Mouse (Mus musculus) forebrain, embryonic 16.5 days (tissue): Measurements from ENCODE around the gene Usp15. TPM values are rescaled to one million over a fixed set of nuclear protein-coding genes. Genes with fewer than 3 reads are reported as not detected.

ENCODE experiments used
- ATAC-seq: fragments of 200-750 bp; cut with Nextera tagmentation; 2 replicates; pipeline ENCODE4 v1.8.0; 2017; ENCODE audit warnings: mild to moderate bottlenecking, moderate library complexity
- H3K27ac ChIP-seq: fragments of 300-500 bp; sonication (generic); 2 replicates; pipeline ENCODE4 v1.5.1; 2014; ENCODE audit warnings: low read length, control low read depth
- H3K27me3 ChIP-seq: fragments of 300-500 bp; sonication (generic); replicated peaks from 2 replicates; pipeline ENCODE4 v1.6.1; 2014; ENCODE audit warnings: low read length; ENCODE audit not compliant: control insufficient read depth, insufficient read depth
- H3K36me3 ChIP-seq: fragments of 300-500 bp; sonication (generic); 2 replicates; pipeline ENCODE4 v1.6.1; 2014; ENCODE audit not compliant: control insufficient read depth, insufficient read depth
- H3K4me1 ChIP-seq: fragments of 300-500 bp; sonication (generic); replicated peaks from 2 replicates; pipeline ENCODE4 v1.6.1; 2014; ENCODE audit warnings: low read length; ENCODE audit not compliant: control insufficient read depth, insufficient read depth
- H3K4me2 ChIP-seq: fragments of 300-500 bp; sonication (generic); 2 replicates; pipeline ENCODE4 v1.6.1; 2014; ENCODE audit warnings: mild to moderate bottlenecking, low read length, control low read depth
- H3K4me3 ChIP-seq: fragments of 300-500 bp; sonication (generic); replicated peaks from 2 replicates; pipeline ENCODE4 v1.5.1; 2014; ENCODE audit warnings: mild to moderate bottlenecking, low read length, control low read depth
- H3K9ac ChIP-seq: fragments of 300-500 bp; sonication (generic); replicated peaks from 2 replicates; pipeline ENCODE4 v1.6.1; 2014; ENCODE audit warnings: low read depth, low read length, control low read depth
- H3K9me3 ChIP-seq: fragments of 300-500 bp; sonication (generic); 2 replicates; pipeline ENCODE4 v1.6.1; 2016; ENCODE audit warnings: low read length; ENCODE audit not compliant: control insufficient read depth
- WGBS: fragments of 180-500 bp; shearing (Covaris S2); extraction: QIAGEN DNeasy Blood & Tissue Kit; methylation state at CpG from one replicate; pipeline ENCODE4 v1.1.7; 2014; 5-methylcytosine and 5-hydroxymethylcytosine counted together
- polyA plus RNA-seq: library from polyadenylated mRNA; unstranded; fragments of >200 nt; fragmentation: Nextera tagmentation; extraction: Ambion mirVana; gene quantifications from 2 replicates; pipeline ENCODE4 v1.2.1, GENCODE M21; 2015

The Usp15 gene
- polyA plus RNA-seq, 1 experiment from 2014 or later: 78.2 TPM

GRCm38 (mm10) chr10:123120666-123121392 lies 76.0 kb downstream of the Usp15 start:
- H3K27me3 ChIP-seq: no peaks in the 10 kb centered on the region
- no peaks in the 10 kb centered on the region for H3K9me3 ChIP-seq
- peaks cover 30% of the 10 kb centered on the region for H3K36me3 ChIP-seq
- H3K27ac ChIP-seq: no peak overlapping the region
- H3K4me3 ChIP-seq: no peak overlapping the region
- 93% methylated on average over 14 of the region's 14 CpGs for WGBS
- no peak overlapping the region for H3K9ac ChIP-seq
- no peak for ATAC-seq
- no peaks in the 10 kb centered on the region for H3K4me1 ChIP-seq
- no peak overlapping the region for H3K4me2 ChIP-seq

DNA sequence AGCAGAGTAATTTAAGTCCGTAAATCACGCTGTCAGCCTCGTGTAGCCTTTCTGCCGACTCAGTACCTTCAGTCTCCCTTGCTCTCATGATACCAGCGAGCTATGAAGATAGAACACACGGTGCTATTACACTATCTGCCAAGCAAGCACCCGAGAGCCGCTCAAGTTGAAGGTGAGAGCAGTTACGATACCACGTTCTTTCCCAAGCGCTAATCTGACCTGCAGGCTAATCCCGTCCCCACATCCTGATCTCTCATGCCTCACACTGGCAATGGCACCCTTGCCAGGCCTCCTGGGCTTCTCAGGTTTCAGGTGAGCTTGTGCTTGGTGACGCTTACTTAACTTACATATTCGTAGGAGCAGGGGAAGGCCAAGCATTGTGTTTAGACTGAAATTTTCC lies 79.9 kb downstream of the Usp15 start:
- no peaks in the 10 kb centered on the region for H3K4me1 ChIP-seq
- peaks cover 32% of the 10 kb centered on the region for H3K36me3 ChIP-seq
- no peak overlapping the region for H3K27ac ChIP-seq
- no peaks in the 10 kb centered on the region for H3K9me3 ChIP-seq
- no peak overlapping the region for H3K4me2 ChIP-seq
- no peak for ATAC-seq
- no peaks in the 10 kb centered on the region for H3K27me3 ChIP-seq
- WGBS: 89% methylated on average over 14 of the region's 14 CpGs
- no peak overlapping the region for H3K9ac ChIP-seq
- H3K4me3 ChIP-seq: no peak overlapping the region

DNA sequence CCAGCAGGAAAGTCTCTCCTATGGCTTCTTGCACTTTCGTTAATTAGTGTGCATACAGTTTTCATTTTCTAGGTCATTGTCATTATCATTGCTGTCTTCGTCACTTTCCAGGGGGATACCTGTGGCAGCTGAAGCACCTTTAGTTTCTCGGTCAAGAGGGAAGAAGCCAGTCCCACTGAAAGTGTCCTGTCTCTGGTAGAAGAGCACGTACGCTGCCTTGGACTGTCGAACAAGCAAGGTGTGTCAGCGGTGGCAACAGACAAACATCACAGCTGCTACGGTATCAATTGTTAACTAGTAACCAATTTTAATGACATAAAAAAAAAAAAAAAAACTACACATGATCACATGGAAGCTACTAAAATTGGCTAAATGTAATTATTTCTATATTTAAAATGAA lies 83.3 kb downstream of the Usp15 start:
- peaks cover 17% of the 10 kb centered on the region for H3K36me3 ChIP-seq
- 97% methylated on average over 8 of the region's 8 CpGs for WGBS

DNA sequence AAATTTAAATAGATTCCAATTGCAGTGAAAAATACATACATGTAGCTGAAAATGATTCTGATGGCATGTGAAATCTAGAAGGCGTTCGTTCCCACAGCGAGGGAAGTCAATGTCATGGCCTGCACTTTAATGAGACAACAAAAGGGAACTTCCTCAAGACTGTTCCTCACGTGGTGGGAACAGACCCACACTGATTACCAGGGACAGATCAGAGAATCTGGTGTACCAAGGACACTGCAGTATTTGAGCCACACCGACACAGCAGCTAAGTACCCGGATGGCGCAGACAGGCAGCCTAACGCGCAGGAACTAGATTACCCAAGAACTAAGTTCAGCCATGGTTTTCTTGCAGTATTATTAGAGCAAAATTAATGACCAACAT lies 84.0 kb downstream of the Usp15 start:
- Histone ChIP-seq H3K27ac (no peak overlapping the region), H3K36me3 (peaks cover 15% of the 10 kb centered on the region), H3K4me3 (no peak overlapping the region), H3K27me3 (no peaks in the 10 kb centered on the region), H3K9me3 (no peaks in the 10 kb centered on the region), H3K4me1 (no peaks in the 10 kb centered on the region), H3K9ac (no peak overlapping the region), H3K4me2 (no peak overlapping the region)
- no peak for ATAC-seq
- WGBS: 91% methylated on average over 9 of the region's 9 CpGs

More for the DNA sequence above, 83.3 kb downstream of the Usp15 start:
- no peak overlapping the region for H3K4me3 ChIP-seq
- no peak overlapping the region for H3K27ac ChIP-seq
- no peak for ATAC-seq
- H3K9me3 ChIP-seq: no peaks in the 10 kb centered on the region
- no peak overlapping the region for H3K4me2 ChIP-seq
- H3K4me1 ChIP-seq: no peaks in the 10 kb centered on the region
- H3K27me3 ChIP-seq: no peaks in the 10 kb centered on the region
- no peak overlapping the region for H3K9ac ChIP-seq

DNA sequence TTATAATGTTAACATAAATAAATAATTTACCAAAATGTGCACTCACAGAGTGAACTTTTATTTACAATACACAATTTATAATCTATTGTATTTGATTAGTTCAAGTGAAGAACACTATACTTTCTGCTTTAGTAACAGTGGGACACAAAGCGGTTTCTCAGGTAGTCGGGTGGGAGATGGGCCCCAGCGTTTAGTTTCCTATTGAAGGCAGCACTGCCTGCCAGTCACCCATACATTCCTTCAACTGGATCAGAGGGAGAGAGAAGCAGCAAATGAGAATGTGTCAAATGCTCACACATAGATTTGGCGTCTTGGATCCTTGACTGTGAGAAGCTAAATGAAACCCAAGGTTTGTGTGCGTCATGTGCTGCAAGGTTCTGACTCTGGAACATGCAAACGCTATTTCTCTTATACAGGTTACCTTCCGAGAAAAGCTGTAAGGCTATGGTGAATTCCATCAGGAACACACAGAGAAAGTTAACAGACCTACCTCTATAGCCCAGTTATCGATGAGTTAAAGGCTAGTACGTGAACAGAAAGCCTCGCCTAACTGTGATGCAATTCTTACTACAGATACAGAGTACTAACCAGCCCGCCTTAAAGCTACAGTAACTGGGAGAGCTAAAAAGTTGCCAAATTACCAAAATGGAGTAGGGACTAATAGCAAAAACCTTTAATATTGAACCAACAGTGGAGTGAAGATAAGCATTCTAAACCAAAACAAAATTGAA lies 84.6 kb downstream of the Usp15 start:
- no peak for ATAC-seq
- H3K27ac ChIP-seq: no peak overlapping the region
- H3K9ac ChIP-seq: no peak overlapping the region
- no peaks in the 10 kb centered on the region for H3K4me1 ChIP-seq
- H3K4me2 ChIP-seq: no peak overlapping the region
- H3K4me3 ChIP-seq: no peak overlapping the region
- WGBS: 88% methylated on average over 11 of the region's 11 CpGs
- no peaks in the 10 kb centered on the region for H3K27me3 ChIP-seq
- H3K36me3 ChIP-seq: peaks cover 15% of the 10 kb centered on the region
- no peaks in the 10 kb centered on the region for H3K9me3 ChIP-seq

DNA sequence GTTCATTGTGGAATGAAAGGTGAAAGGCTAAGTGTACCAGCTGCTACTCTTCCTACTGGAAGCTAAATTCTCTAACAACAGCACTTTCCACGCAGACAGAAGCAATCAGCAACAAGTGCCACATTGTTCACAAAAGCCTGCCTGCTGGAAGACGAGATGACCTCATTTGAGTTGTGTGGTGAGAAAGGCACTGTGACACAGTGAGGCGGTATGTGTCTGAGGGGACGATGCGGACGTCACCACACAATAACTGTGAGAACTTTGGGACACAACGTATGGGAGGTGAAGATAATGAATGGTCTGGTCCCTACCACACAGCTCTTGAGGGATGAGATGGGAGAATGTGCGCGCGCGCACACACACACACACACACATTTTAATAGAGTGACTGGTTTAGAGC lies 86.2 kb downstream of the Usp15 start:
- Histone ChIP-seq H3K9ac (no peak overlapping the region), H3K4me1 (no peaks in the 10 kb centered on the region), H3K27me3 (no peaks in the 10 kb centered on the region), H3K36me3 (peaks cover 13% of the 10 kb centered on the region), H3K4me2 (no peak overlapping the region), H3K9me3 (no peaks in the 10 kb centered on the region), H3K4me3 (no peak overlapping the region), H3K27ac (no peak overlapping the region)
- ATAC-seq: no peak
- 55% methylated on average over 11 of the region's 11 CpGs for WGBS

DNA sequence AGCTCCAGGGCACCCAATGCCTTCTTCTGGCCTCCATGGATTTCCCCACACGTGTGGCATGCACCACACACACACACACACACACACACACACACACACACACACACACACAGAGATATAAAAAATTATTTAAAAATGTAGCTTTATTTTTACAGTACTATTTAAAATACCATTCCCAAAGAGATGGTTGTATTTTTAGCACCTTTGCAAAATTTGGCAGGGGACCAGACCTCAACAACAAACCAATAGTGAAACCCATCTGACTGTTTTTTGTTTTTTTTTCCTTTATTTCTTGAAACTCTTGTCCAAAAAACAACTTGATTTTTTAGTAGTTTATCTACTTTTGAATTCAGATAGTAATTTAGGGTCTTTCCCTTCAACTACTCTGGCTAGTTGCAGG lies 88.3 kb downstream of the Usp15 start:
- no peaks in the 10 kb centered on the region for H3K36me3 ChIP-seq
- no peak overlapping the region for H3K9ac ChIP-seq
- H3K27me3 ChIP-seq: no peaks in the 10 kb centered on the region
- no peak overlapping the region for H3K4me2 ChIP-seq
- H3K27ac ChIP-seq: no peak overlapping the region
- no peak overlapping the region for H3K4me3 ChIP-seq
- WGBS: 87% methylated on average over 1 of the region's 1 CpGs
- H3K9me3 ChIP-seq: no peaks in the 10 kb centered on the region
- ATAC-seq: no peak
- H3K4me1 ChIP-seq: no peaks in the 10 kb centered on the region

DNA sequence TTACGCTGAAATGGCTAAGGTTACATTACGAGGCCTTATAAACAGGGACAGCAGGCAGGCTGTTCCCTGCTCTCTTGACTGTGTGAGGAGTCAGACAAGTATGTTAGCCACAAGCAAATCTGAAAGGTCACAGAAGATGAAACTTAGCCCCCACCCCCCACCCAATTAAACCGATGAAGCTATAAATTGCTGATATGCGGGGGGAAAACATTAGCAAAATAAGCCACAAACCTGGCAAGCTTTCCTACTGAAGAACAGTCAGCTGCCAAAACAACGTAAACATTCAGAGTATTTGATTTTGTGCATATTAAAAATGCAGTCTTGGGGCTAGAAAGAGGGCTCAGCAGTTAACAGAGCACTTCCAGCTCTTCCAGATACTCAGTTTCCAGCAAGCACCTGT lies 88.7 kb downstream of the Usp15 start:
- H3K27ac ChIP-seq: no peak overlapping the region
- H3K9ac ChIP-seq: no peak overlapping the region
- WGBS: 80% methylated on average over 5 of the region's 5 CpGs
- no peaks in the 10 kb centered on the region for H3K9me3 ChIP-seq
- H3K4me3 ChIP-seq: no peak overlapping the region
- no peaks in the 10 kb centered on the region for H3K36me3 ChIP-seq
- ATAC-seq: no peak
- no peaks in the 10 kb centered on the region for H3K27me3 ChIP-seq
- H3K4me1 ChIP-seq: no peaks in the 10 kb centered on the region
- H3K4me2 ChIP-seq: no peak overlapping the region

DNA sequence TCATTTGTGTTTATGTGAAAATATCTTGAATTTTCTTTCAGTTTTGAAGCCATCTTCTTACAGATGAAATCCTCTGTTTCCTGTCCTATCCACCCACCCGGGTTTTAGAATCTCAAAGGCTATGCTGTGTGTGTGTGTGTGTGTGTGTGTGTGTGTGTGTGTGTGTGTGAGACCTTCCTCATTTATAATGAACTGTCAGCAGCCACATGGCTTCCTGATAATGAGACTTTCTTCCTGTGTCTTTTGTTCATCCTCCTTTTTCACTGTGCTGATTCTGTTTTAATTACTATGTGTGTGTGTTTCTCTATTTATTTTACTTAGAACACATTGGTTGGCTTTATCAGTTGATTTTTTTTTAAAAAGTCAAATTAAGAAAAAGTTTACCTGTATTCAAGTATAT lies 95.5 kb downstream of the Usp15 start:
- WGBS: 80% methylated on average over 1 of the region's 1 CpGs
- H3K9me3 ChIP-seq: no peaks in the 10 kb centered on the region
- no peaks in the 10 kb centered on the region for H3K27me3 ChIP-seq
- no peak overlapping the region for H3K4me3 ChIP-seq
- H3K4me2 ChIP-seq: no peak overlapping the region
- no peak overlapping the region for H3K9ac ChIP-seq
- no peaks in the 10 kb centered on the region for H3K4me1 ChIP-seq
- no peak overlapping the region for H3K27ac ChIP-seq
- no peaks in the 10 kb centered on the region for H3K36me3 ChIP-seq
- no peak for ATAC-seq
